Mouse (Mus musculus) liver, adult (tissue): ENCODE measurements around the gene Tomm70a.

Experiments
- GATA4 ChIP-seq: IDR thresholded peaks from 2 replicates; pipeline ENCODE4 v1.6.1; 2014; ENCODE audit warnings: mild to moderate bottlenecking, low read length; ENCODE audit not compliant: insufficient replicate concordance

Tomm70a gene

GRCm38 (mm10) chr16:57197281-57197680 lies 75.8 kb downstream of the Tomm70a start:
- no peak for TF ChIP-seq GATA4
